Mouse (Mus musculus) R1 (cell line): ENCODE results near the gene Gm7929.
"Not testable (repeated sequence)": the region's sequence is repeated elsewhere in the genome, so short reads cannot be mapped to it uniquely, and the experiment has no call there.

ENCODE experiments used
- DNase-seq: peaks from one replicate; pipeline ENCODE4 v3.0.0-alpha.2; 2018; ENCODE audit warnings: low read depth, low spot score

The Gm7929 gene

GRCm38 (mm10) chr14:41750514-41750913, at the start of gene Gm7929:
Gene Gm7929 (minus strand): TSS chr14:41750614.
- not testable (repeated sequence) for DNase-seq

DNA sequence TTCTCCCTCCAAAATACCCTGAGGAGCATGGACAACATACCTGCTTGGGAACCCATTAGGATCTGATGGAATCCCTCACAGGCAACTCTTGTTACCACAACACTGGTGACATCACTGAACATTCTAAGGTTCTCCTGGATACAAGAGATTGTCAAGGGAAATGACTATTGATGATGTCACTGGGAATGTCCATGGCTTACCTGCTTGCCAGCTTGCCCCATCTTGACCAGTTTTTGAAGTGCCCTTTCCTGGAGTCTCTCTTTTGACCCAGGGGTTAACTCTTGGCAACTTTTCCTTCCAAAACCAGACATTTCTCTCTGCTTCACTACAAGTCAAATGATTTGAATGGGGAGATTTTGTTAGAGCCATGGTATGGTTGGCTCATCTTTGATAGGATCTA, 21.9 kb upstream of the Gm7929 start, which contains the start of gene Gm47189:
Gm47189 (minus strand) TSS at position 101 of the 400 bp plus-strand sequence.
- not testable (repeated sequence) for DNase-seq

DNA sequence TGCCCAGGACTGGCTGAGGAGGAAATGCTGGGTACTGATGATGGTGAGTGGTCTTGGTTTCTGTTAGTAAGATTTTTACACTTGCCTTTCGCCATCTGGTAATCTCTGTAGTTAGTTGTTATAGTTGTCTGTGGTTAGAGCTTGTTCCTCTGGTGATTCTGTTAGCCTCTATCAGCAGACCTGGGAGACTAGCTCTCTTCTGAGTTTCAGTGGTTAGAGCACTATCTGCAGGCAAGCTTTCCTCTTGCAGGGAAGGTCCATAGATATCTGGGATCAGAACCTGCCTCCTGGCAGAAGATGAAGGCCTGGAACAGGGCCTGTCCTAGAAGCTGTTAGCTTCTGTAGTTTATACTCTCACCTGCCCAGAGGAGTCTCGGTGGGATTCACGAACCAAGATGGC, 5.5 kb upstream of the Gm7929 start:
- DNase-seq = not testable (repeated sequence)

DNA sequence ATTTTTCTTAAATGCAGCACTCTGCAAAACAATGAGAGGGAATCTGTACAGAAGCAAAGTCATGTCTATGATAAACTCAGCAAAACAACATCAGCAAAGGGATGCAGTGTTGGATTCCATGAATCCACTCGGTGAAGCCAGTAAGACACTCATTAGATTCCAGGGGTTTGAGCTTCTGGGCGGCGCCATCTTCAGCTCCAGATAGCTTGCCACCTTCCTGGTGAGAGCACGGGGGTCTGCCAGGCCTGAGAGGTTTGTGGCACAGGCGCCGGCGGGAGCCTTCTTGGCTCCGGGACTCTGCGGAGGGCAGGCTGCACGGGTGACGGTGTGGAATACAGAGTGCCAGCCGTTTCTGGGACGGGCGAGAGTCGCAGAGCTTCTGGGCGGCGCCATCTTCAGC, 27.0 kb downstream of the Gm7929 start:
- DNase-seq = peak; percentile 68

DNA sequence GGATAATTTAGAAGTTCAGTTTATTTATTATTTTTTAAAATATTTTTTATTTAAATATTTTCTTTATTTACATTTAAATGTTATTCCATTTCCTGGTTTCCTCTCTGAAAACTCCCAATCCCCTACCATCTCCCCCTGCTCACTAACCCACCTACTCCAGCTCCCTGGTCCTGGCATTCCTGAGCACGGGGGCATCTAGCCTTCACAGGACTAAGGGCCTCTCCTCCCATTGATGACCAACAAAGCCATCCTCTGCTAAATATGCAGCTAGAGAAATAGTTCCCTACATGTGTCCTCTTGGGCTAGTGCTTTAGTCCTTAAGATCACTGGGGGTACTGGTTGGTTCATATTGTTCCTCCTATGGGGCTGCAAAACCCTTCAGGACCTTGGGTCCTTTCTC, 33.2 kb downstream of the Gm7929 start:
- not testable (repeated sequence) for DNase-seq

DNA sequence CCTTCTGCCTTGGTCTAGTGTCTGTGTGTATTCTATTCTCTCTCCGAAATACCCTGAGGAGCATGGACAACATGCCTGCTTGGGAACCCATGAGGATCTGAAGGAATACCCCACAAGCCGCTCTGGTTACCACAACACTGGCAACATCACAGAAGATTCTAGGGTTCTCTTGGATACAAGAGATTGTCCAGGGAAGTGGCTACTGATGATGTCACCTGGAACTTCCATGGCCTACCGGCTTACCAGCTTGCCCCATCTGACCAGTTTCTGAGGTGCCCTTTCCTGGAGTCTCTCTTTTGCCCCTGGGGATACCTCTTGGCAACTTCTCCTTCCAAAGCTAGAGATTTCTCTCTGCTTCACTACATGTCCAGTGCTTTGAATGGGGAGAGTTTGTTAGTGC, 48.6 kb downstream of the Gm7929 start, which contains the start of gene Gm8068:
Gm8068 (minus strand) TSS at position 101 of the 400 bp plus-strand sequence.
- DNase-seq = not testable (repeated sequence)
